Mouse (Mus musculus) ZHBTc4 (cell line): ENCODE measurements at regions not wholly inside any gene's neighbourhood (a gene's known extent, or its start where the extent isn't known, plus 50 kb on each side); places are given as distances from the start of the nearest gene placed in this dataset.

Experiments used
- DNase-seq: peaks from one replicate; pipeline ENCODE4 v3.0.0-alpha.2; 2011; ENCODE audit warnings: low read depth, low spot score

- DNase-seq, result peak; percentile 13
These were observed 53.9 kb upstream of the Ptch1 start for GRCm38 (mm10) chr13:63627184-63627893.

- no peak for DNase-seq
These were observed 54.5 kb upstream of the Ptch1 start for GRCm38 (mm10) chr13:63627894-63628287.

- DNase-seq, result no peak
These were observed 58.5 kb upstream of the Ptch1 start for GRCm38 (mm10) chr13:63631771-63632347.

GRCm38 (mm10) chr13:63634294-63634693 lies 60.9 kb upstream of the Ptch1 start:
- no peak for DNase-seq

GRCm38 (mm10) chr13:63641649-63642226 lies 68.3 kb upstream of the Ptch1 start:
- DNase-seq, result no peak

- DNase-seq, result no peak
These were observed 69.2 kb upstream of the Ptch1 start for GRCm38 (mm10) chr13:63642617-63643016.

- DNase-seq, result no peak
These were observed 70.0 kb upstream of the Ptch1 start for GRCm38 (mm10) chr13:63643394-63643793.

- DNase-seq, result no peak
These were observed 70.9 kb upstream of the Ptch1 start for GRCm38 (mm10) chr13:63644308-63644707.

GRCm38 (mm10) chr13:63649058-63649647 lies 75.8 kb upstream of the Ptch1 start:
- no peak for DNase-seq

- DNase-seq, result no peak
These were observed 81.1 kb upstream of the Ptch1 start for GRCm38 (mm10) chr13:63654514-63654913.

GRCm38 (mm10) chr13:63657115-63657514 lies 83.7 kb upstream of the Ptch1 start:
- no peak for DNase-seq

- DNase-seq, result no peak
These were observed 86.0 kb upstream of the Ptch1 start for GRCm38 (mm10) chr13:63659412-63659811.

- DNase-seq, result no peak
These were observed 87.0 kb upstream of the Ptch1 start for GRCm38 (mm10) chr13:63660431-63660830.

- no peak for DNase-seq
These were observed 95.2 kb upstream of the Ptch1 start for GRCm38 (mm10) chr13:63668576-63668975.

GRCm38 (mm10) chr13:63669031-63669430 lies 95.6 kb upstream of the Ptch1 start:
- peak; percentile 85 for DNase-seq

- no peak for DNase-seq
These were observed 99.0 kb upstream of the Ptch1 start for GRCm38 (mm10) chr13:63672425-63672824.

- DNase-seq, result no peak
These were observed 104.3 kb upstream of the Ptch1 start for GRCm38 (mm10) chr13:63677696-63678095.

GRCm38 (mm10) chr13:63678265-63679260 lies 105.2 kb upstream of the Ptch1 start:
- DNase-seq, result no peak

- peak; percentile 44 for DNase-seq
These were observed 108.9 kb upstream of the Ptch1 start for GRCm38 (mm10) chr13:63682341-63682740.

GRCm38 (mm10) chr13:63691974-63692373 lies 118.6 kb upstream of the Ptch1 start:
- DNase-seq, result no peak

- no peak for DNase-seq
These were observed 120.2 kb upstream of the Ptch1 start for GRCm38 (mm10) chr13:63693636-63694035.
